Mouse (Mus musculus) frontal cortex, adult 2 months (tissue): ENCODE results near the gene Tyw1. TPM values are rescaled to one million over a fixed set of nuclear protein-coding genes. Genes with fewer than 3 reads are reported as not detected.

ENCODE experiments used
- DNase-seq, 2 experiments: peaks; one replicate each; pipeline ENCODE4 v3.0.0; 2022; ENCODE audit warnings: low spot score in 1 of 2; ENCODE audit errors: extremely low spot score in 1 of 2
- polyA plus RNA-seq: library from polyadenylated mRNA; depleted of rRNA; stranded (reverse); fragments of >200 nt; gene quantifications from 2 replicates; pipeline ENCODE4 v1.2.3, GENCODE M21; 2012

The Tyw1 gene
- polyA plus RNA-seq, 1 experiment, result 15.1 TPM

DNA sequence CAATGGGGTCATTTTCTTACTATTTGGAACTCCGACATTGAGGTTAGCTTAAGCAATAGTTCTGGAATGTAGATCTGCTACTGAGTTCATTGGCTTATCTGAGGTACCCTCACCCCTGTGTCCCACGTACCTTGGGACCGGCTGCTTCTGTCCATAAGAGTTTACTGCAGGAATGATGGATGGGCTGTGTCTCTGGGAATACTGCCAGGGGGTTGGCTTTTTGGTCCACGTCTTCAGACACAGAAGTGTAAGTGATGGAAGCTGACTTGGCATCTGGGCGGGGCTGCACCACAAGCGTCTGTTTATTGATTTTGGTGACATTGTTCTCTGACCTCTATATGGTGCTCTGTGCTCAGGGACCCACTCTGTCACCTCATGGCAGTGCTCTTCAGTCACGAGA, 55.4 kb downstream of the Tyw1 start:
- DNase-seq, result no peak

- DNase-seq, result no peak
Measured at GRCm38 (mm10) chr5:130313488-130313887, 58.1 kb downstream of the Tyw1 start.

DNA sequence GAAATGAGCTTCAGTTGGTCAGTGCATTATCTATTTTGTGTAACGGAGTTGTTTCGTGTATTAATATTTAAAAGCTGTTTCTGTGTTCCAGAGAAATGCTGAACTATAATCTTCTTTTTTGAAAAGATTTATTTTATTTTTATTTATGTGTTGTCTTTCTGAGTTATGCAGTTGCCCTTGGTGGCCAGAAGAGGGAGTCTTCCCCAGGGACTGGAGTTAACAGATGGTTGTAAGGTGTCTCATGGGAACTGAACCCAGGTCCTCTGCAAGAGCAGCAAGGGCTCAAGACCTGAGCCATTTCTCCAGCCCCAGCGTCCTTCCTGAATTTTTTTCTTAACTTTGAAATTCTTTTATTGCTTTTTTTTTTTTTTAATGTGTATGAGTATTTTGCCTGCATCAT, 59.5 kb downstream of the Tyw1 start:
- no peak for DNase-seq

DNA sequence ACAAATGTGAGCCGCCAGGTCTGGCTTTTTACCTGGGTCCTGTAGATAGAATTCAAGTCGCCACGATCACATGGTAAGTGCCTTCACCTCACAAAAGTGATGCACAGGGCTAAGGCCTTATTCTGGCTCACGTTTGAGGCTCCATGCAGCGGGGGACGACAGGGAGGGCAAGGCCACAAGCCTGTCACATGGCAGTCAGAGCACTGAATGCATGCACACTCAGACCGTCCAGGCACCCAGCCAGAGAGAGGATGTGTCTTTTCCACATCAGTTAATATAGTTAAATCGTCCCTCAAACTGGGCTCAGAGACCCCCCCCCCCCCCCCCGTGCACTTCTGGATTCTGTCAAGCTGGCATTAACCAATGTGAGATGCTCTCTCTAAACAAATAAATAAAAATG, 60.9 kb downstream of the Tyw1 start:
- no peak for DNase-seq

GRCm38 (mm10) chr5:130319783-130320182, 64.4 kb downstream of the Tyw1 start:
- DNase-seq, result no peak

DNA sequence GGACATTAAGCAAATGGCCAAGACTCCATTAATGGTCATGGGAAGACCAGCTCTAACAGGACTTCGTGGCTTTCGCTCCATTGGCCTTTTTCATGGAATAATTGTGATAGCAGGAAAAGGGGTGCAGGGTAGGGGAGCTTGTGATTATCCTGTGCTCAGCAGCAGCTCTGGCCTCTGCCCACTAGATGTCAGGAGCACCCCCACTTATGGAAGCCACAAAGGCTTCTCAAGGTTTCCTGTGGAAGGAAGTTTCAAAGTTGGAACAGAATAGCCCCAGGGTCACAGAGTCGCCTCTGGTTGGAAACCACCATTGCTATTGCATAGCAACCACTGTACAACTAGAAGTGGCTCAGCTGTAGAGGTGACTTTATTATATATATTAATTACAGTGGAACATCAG, 65.1 kb downstream of the Tyw1 start:
- DNase-seq, result peak in 1 of 2 experiments; percentile 34

GRCm38 (mm10) chr5:130325486-130325885, 70.1 kb downstream of the Tyw1 start:
- DNase-seq, result no peak

DNA sequence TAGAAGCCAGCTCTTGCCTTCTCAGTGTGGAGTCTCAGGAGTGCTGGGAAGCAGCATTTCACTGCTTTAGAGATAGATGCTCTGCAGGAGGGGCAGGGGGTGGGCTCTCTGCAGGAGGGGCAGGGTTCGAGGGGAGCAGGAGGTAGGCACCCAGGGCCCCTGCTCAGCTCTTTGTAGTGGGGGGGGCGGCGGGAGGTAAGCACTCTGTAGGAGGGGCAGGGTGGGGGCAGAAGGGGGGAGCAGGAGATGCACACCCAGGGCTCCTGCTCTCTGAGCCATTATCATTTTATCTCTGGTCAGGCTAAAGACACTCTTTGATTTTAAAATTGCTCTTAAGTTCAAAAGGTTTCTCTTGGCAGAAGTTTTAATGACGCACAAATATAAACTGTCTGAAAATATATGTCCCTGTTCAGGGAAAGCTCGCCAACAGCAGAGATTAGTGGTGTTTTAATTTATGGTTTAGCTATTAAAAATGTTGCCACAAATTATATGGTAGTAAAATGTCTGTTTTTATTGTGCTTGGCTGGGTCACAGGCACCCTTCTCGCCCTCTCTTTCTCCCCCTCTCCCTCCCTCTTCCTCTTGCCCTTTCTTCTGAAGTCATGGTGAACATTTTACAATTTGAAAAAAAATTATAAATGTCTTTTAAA, 72.3 kb downstream of the Tyw1 start:
- DNase-seq, result no peak

DNA sequence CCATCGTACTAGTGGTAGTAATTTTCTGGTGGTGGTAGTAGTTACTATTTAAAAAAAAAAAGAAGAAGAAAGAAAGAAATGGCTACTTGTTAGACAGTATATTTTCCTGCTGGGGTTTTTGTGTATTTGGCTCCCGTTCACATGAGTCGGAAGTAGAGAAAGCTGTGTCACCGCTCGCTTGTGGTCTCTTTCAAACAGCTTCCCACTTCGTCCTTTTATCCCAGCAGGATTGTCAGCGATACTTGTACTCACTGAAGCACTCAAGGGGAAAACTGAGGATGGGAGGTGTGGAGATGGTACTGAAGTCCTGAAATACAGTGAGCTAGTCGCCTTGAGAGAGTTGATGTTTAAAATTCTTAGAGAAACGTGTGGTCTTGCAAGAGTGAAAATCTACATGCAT, 72.9 kb downstream of the Tyw1 start:
- DNase-seq, result no peak

- no peak for DNase-seq
Measured at GRCm38 (mm10) chr5:130329889-130330288, 74.5 kb downstream of the Tyw1 start.

DNA sequence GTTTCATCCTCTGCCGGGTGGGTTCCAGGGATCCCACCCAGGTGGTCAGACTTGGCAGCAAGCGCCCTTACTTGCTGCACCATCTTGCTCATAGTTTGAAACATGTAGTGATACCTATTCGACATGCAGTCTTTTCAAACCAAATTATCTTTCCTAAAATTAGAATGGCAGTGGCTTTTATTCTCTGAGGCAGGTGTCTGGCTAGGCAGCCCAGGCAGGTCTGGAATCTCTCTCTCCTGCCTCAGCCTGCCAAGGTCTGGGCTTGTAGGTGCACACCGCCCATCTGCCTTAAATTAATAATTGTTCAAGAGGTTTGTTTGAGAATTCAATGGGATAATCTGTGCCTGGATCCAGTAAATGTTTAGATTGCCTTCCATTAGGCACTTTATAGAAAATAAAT, 75.4 kb downstream of the Tyw1 start:
- no peak for DNase-seq

DNA sequence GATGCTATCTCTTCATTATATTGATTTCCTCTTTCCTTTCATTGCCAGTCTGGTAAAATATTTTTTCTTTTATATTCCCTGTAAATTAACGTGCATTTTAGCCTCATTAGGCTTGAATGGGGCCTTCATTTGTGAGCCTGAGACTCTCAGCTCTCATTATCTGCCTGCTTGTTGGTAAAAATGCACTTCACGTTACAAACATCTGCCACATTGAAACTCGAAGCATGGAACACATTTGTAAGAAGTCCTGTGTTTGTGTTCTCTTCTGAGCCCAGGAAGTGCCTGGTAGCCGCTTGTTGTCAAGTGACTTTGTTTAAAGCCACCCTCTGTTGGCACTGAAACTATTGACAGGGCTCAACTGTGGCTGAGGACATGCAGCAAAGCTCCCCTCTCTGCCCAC, 75.8 kb downstream of the Tyw1 start:
- DNase-seq, result no peak

GRCm38 (mm10) chr5:130333566-130333965, 78.1 kb downstream of the Tyw1 start:
- no peak for DNase-seq

DNA sequence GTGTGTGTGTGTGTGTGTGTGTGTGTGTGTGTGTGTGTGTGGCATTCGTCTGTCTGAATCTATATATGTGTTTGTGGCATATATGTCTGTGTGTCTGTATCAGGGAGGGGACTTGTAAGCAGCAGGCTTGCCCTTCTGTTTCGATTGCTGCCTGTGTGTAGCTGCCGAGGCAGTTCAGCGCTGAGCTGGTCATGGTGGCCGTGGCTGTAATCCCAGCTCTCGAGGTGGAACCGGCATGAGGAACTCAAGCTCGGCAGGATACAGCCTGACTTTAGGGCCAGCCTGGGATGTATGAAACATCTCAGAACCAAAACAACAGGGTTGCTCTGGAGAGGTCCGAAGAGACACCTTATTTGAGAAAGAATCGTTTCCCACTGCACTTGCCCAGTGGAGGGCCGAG, 78.6 kb downstream of the Tyw1 start:
- no peak for DNase-seq

DNA sequence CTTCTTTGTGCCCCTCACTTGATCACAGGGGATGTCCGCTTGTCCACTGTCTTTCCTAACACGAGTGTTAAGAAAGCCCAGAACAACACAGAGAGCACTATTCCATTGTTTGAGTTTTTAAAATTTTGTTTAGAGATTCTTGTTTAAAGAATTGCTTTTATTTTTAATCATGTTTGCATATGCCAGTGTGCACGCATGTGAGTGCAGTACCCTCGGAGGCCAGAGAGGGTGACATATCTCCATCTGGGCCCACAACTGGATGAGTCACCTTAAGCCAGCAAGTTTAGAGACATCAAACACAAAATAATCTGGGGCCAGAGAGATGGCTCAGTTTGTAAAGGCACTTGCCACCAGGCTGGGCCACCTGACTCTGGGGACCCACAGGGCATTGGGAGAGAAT, 80.0 kb downstream of the Tyw1 start:
- no peak for DNase-seq

- DNase-seq, result no peak
Measured at GRCm38 (mm10) chr5:130340656-130341055, 85.2 kb downstream of the Tyw1 start.

- DNase-seq, result no peak
Measured at GRCm38 (mm10) chr5:130344999-130345398, 89.6 kb downstream of the Tyw1 start.

- DNase-seq, result no peak
Measured at GRCm38 (mm10) chr5:130345871-130346270, 90.5 kb downstream of the Tyw1 start.

DNA sequence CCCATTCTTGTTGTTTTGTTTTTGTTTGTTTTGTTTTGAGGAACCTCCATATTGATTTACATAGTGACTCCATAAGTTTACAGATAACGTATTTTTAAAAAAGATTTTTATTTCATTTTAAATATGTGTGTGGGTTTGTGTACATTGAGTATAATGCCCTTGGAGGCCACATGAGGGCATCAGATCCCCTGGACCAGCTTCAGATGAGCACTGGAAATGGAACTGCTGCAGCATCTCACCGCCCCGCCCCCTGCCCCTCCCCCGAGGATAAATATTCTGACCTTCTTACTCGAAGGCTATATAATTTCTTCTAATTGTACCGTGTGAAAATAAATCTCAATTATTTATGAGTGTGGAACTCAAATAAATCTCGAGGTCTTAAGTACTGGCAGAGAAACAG, 99.8 kb downstream of the Tyw1 start:
- DNase-seq, result no peak

GRCm38 (mm10) chr5:130363111-130363510, 107.7 kb downstream of the Tyw1 start:
- DNase-seq, result no peak

GRCm38 (mm10) chr5:130363773-130364172, 108.4 kb downstream of the Tyw1 start:
- no peak for DNase-seq

GRCm38 (mm10) chr5:130368236-130368635, 112.8 kb downstream of the Tyw1 start:
- DNase-seq, result no peak

GRCm38 (mm10) chr5:130369237-130369636, 113.8 kb downstream of the Tyw1 start, which contains the start of gene Caln1:
TSS of gene Caln1 (plus strand) at chr5:130369455.
- DNase-seq, result no peak
